In genomic region chr7:66080231-66080613, GRCm38 (mm10) we compare ENCODE assay signal across 8 mouse cellular contexts. TPM values are rescaled to one million over a fixed set of nuclear protein-coding genes. Genes with fewer than 3 reads are reported as not detected.
DNase-seq lines count a peak whose midpoint lies in the region; ATAC-seq lines count a peak whose summit lies in the region.
"Had no signal": no experiment of that assay in that cellular context is flagged by ENCODE, and none has a peak within 500 bp of the region (broad histone marks: within the 10 kb centered on the region; RNA-seq: fewer than 3 reads in every experiment).

No protein-coding gene starts in this region.

- peak overlapping the region; percentile 82 for H3K9ac ChIP-seq in hindbrain, embryonic 13.5 days
- peak overlapping the region; percentile 77 for H3K9ac ChIP-seq in midbrain, embryonic 13.5 days (replicated peaks)

- no peak for ATAC-seq in hindbrain, embryonic 13.5 days (ENCODE audit: low FRiP score)
- ATAC-seq in midbrain, embryonic 13.5 days = no peak

- no peaks in the 10 kb centered on the region for H3K9me3 ChIP-seq in hindbrain, embryonic 13.5 days
- no peaks in the 10 kb centered on the region for H3K9me3 ChIP-seq in midbrain, embryonic 13.5 days

- H3K27me3 ChIP-seq in hindbrain, embryonic 13.5 days = no peaks in the 10 kb centered on the region
- no peaks in the 10 kb centered on the region for H3K27me3 ChIP-seq in midbrain, embryonic 13.5 days

- H3K36me3 ChIP-seq in hindbrain, embryonic 13.5 days = peaks cover 44% of the 10 kb centered on the region
- H3K36me3 ChIP-seq in midbrain, embryonic 13.5 days = peaks cover 45% of the 10 kb centered on the region

- peak overlapping the region; percentile 94 for H3K4me3 ChIP-seq in brown adipose tissue, adult 24 weeks (ENCODE audit: insufficient read depth, low read depth, low read length)
- peak overlapping the region; percentile 83 for H3K4me3 ChIP-seq in hindbrain, embryonic 13.5 days
- H3K4me3 ChIP-seq in midbrain, embryonic 13.5 days (replicated peaks) = peak overlapping the region; percentile 89

- H3K4me1 ChIP-seq in brown adipose tissue, adult 24 weeks (ENCODE audit: control insufficient read depth, insufficient read depth, insufficient read length, low read length) = peaks cover 3% of the 10 kb centered on the region; the same call in 1 of the 2 replicates
- H3K4me1 ChIP-seq in hindbrain, embryonic 13.5 days (replicated peaks) = peaks cover 37% of the 10 kb centered on the region
- H3K4me1 ChIP-seq in midbrain, embryonic 13.5 days (replicated peaks) = peaks cover 25% of the 10 kb centered on the region

- no peak overlapping the region for H3K27ac ChIP-seq in brown adipose tissue, adult 24 weeks (replicated peaks; ENCODE audit: low read depth, low read length)
- peak overlapping the region; percentile 82; the same call in 1 of the 2 replicates for H3K27ac ChIP-seq in hindbrain, embryonic 13.5 days
- H3K27ac ChIP-seq in midbrain, embryonic 13.5 days = peak overlapping the region; percentile 80; the same call in 1 of the 2 replicates

- intact Hi-C loops in left cerebral cortex, postnatal 14 days (cut with DNase I) = no loop called here
- intact Hi-C loops in left cerebral cortex, postnatal 36 days (cut with DNase I) = no loop called here

- DNase-seq in left cerebral cortex, postnatal 14 days (ENCODE audit: low spot score in 2 of 2) = peak; percentile 11 to 54
- DNase-seq in left cerebral cortex, postnatal 36 days (ENCODE audit: low spot score in 2 of 2) = no peak
- no peak for DNase-seq in gastrocnemius, postnatal 4 days (ENCODE audit: low spot score in 2 of 2)
- no peak for DNase-seq in left cerebral cortex, adult 8-10 months (ENCODE audit: low spot score in 2 of 2)

- WGBS in hindbrain, embryonic 13.5 days = 36% methylated on average over 5 of the region's 5 CpGs
- 40% methylated on average over 5 of the region's 5 CpGs for WGBS in midbrain, embryonic 13.5 days

- peak overlapping the region; percentile 90 for H3K4me2 ChIP-seq in hindbrain, embryonic 13.5 days
- peak overlapping the region; percentile 91 for H3K4me2 ChIP-seq in midbrain, embryonic 13.5 days (replicated peaks)

RNA-seq across cellular contexts. Expression of gene Selenos, which starts 0.8 kb away (rescaled TPM):
- 10 to 100 TPM; 50.6 to 53.7 TPM for total RNA-seq in left cerebral cortex, postnatal 14 days (2021)
- total RNA-seq in left cerebral cortex, postnatal 36 days (2021) = 10 to 100 TPM; 47.7 to 54.5 TPM
- 45.9 and 48.0 TPM in 2 replicates for polyA plus RNA-seq in brown adipose tissue, adult 24 weeks (2012; ENCODE audit: insufficient read depth, insufficient read length, missing spikeins)
- 84.5 and 87.0 TPM in 2 replicates for polyA plus RNA-seq in hindbrain, embryonic 13.5 days (2015; fragmentation: Nextera tagmentation; extraction: Ambion mirVana)
- polyA plus RNA-seq in midbrain, embryonic 13.5 days (2015; fragmentation: Nextera tagmentation; extraction: Ambion mirVana) = 79.1 and 82.7 TPM in 2 replicates
- total RNA-seq in gastrocnemius, postnatal 4 days (2021) = 10 to 100 TPM; 45.6 to 51.9 TPM
- 10 to 100 TPM; 42.7 to 51.4 (median 46.5) TPM for total RNA-seq in left cerebral cortex, adult 8-10 months (2022)

RNA-seq across cellular contexts. Expression of gene Snrpa1, which starts 21.4 kb away (rescaled TPM):
- 10 to 100 TPM; 32.6 to 33.1 TPM for total RNA-seq in left cerebral cortex, postnatal 14 days (2021)
- 10 to 100 TPM; 32.1 to 36.7 TPM for total RNA-seq in left cerebral cortex, postnatal 36 days (2021)
- 18.8 and 20.6 TPM in 2 replicates for polyA plus RNA-seq in brown adipose tissue, adult 24 weeks (2012; ENCODE audit: insufficient read depth, insufficient read length, missing spikeins)
- polyA plus RNA-seq in hindbrain, embryonic 13.5 days (2015; fragmentation: Nextera tagmentation; extraction: Ambion mirVana) = 145 and 149 TPM in 2 replicates
- polyA plus RNA-seq in midbrain, embryonic 13.5 days (2015; fragmentation: Nextera tagmentation; extraction: Ambion mirVana) = 159 and 165 TPM in 2 replicates
- 10 to 100 TPM; 31.4 to 36.8 TPM for total RNA-seq in gastrocnemius, postnatal 4 days (2021)
- total RNA-seq in left cerebral cortex, adult 8-10 months (2022) = 10 to 100 TPM; 34.2 to 38.0 (median 35.9) TPM

RNA-seq across cellular contexts. Expression of gene Chsy1, which starts 29.1 kb away (rescaled TPM):
- 10 to 100 TPM; 17.2 to 18.5 TPM for total RNA-seq in left cerebral cortex, postnatal 14 days (2021)
- total RNA-seq in left cerebral cortex, postnatal 36 days (2021) = 10 to 100 TPM; 15.4 to 16.2 TPM
- 4.8 and 5.5 TPM in 2 replicates for polyA plus RNA-seq in brown adipose tissue, adult 24 weeks (2012; ENCODE audit: insufficient read depth, insufficient read length, missing spikeins)
- polyA plus RNA-seq in hindbrain, embryonic 13.5 days (2015; fragmentation: Nextera tagmentation; extraction: Ambion mirVana) = 12.5 and 13.1 TPM in 2 replicates
- 11.1 and 11.8 TPM in 2 replicates for polyA plus RNA-seq in midbrain, embryonic 13.5 days (2015; fragmentation: Nextera tagmentation; extraction: Ambion mirVana)
- 10 to 100 TPM; 32.0 to 35.9 TPM for total RNA-seq in gastrocnemius, postnatal 4 days (2021)
- 10 to 100 TPM; 15.5 to 17.3 (median 16.6) TPM for total RNA-seq in left cerebral cortex, adult 8-10 months (2022)

RNA-seq across cellular contexts. Expression of gene Gm45213, which starts 36.8 kb away (rescaled TPM):
- total RNA-seq in left cerebral cortex, postnatal 14 days (2021) = not detected
- total RNA-seq in left cerebral cortex, postnatal 36 days (2021) = not detected
- polyA plus RNA-seq in brown adipose tissue, adult 24 weeks (2012; ENCODE audit: insufficient read depth, insufficient read length, missing spikeins) = not detected in 2 replicates
- polyA plus RNA-seq in hindbrain, embryonic 13.5 days (2015; fragmentation: Nextera tagmentation; extraction: Ambion mirVana) = not detected in 2 replicates
- polyA plus RNA-seq in midbrain, embryonic 13.5 days (2015; fragmentation: Nextera tagmentation; extraction: Ambion mirVana) = not detected in 2 replicates
- total RNA-seq in gastrocnemius, postnatal 4 days (2021) = not detected
- not detected for total RNA-seq in left cerebral cortex, adult 8-10 months (2022)
- polyA plus RNA-seq: gonadal fat pad, adult 2 months had no signal

Comparison
In these comparisons a context has a peak if more than half of its experiments do, and no peak if none do; other contexts are left out.
1. DNase-seq: peak in left cerebral cortex, postnatal 14 days (2 of 2); none in left cerebral cortex, postnatal 36 days (0 of 2), gastrocnemius, postnatal 4 days (0 of 2) and left cerebral cortex, adult 8-10 months (0 of 2).
2. Peak in every context shown above with its lines, with median percentiles within 50 percentile points of each other: H3K4me3 ChIP-seq.